ENCODE assay signal across 8 mouse cellular contexts in genomic region chr4:136134418-136134977, GRCm38 (mm10). TPM values are rescaled to one million over a fixed set of nuclear protein-coding genes. Genes with fewer than 3 reads are reported as not detected.
DNase-seq lines count a peak whose midpoint lies in the region; TF ChIP-seq lines count a peak whose summit lies in the region.

No protein-coding gene starts in this region.

- DNase-seq in heart, adult 2 months, result peak in 1 of 2 experiments; percentile 60
- DNase-seq in heart, postnatal 25 days (ENCODE audit: low spot score), result no peak
- peak; percentile 76 for DNase-seq in embryo, embryonic 10.5 days (ENCODE audit: low spot score)
- peak; percentile 47 to 49 for DNase-seq in heart, postnatal 36 days
- peak; percentile 57 for DNase-seq in lung, postnatal 10 days
- no peak for DNase-seq in cerebellum, adult 18-20 months
- no peak for DNase-seq in layer of hippocampus, adult 8-10 months (ENCODE audit: low spot score in 2 of 2)
- DNase-seq in left cerebral cortex, adult 8-10 months (ENCODE audit: low spot score in 2 of 2), result no peak

- WGBS in heart, adult 2 months, result 1% methylated on average over 15 of the region's 15 CpGs

- peaks cover 19% of the 10 kb centered on the region for H3K4me1 ChIP-seq in heart, adult 2 months (ENCODE audit: control insufficient read depth, insufficient read depth, low read length)

- peak overlapping the region; percentile 68 for H3K9ac ChIP-seq in heart, adult 2 months (ENCODE audit: low read depth, low read length)

- no peak for TF ChIP-seq EP300 in heart, adult 2 months (IDR thresholded peaks at IDR 0.05; ENCODE audit: insufficient read depth, low read depth, low read length)

- H3K79me2 ChIP-seq in heart, adult 2 months (replicated peaks; ENCODE audit: control insufficient read depth, insufficient read depth, low read length), result no peaks in the 10 kb centered on the region

- peak overlapping the region; percentile 95 for H3K27ac ChIP-seq in heart, adult 2 months

- intact Hi-C loops in heart, adult 2 months (cut with DNase I), result no loop called here
- intact Hi-C loops in heart, postnatal 25 days (cut with DNase I), result loop anchor here (5.0 kb wide), 1 partner anchor 47 kb away; no protein-coding TSS in a partner anchor
- intact Hi-C loops in heart, postnatal 36 days (cut with DNase I), result no loop called here

- H3K27me3 ChIP-seq in heart, adult 2 months (ENCODE audit: control insufficient read depth, insufficient read depth, low read length), result no peaks in the 10 kb centered on the region

- H3K4me3 ChIP-seq in heart, adult 2 months, result peak overlapping the region; percentile 63

- no peak for TF ChIP-seq CTCF in heart, adult 2 months (IDR thresholded peaks at IDR 0.05)

- H3K36me3 ChIP-seq in heart, adult 2 months (ENCODE audit: control insufficient read depth, insufficient read depth, low read length), result no peaks in the 10 kb centered on the region

- TF ChIP-seq POLR2A in heart, adult 2 months (IDR thresholded peaks at IDR 0.05; ENCODE audit: insufficient read depth, low read depth, low read length), result peak; percentile 6; the same call in 1 of the 2 replicates

RNA-seq across cellular contexts. Expression of gene Id3, which starts 8.8 kb away (rescaled TPM):
- total RNA-seq in heart, adult 2 months (2021), result 10 to 100 TPM; 56.8 to 58.8 TPM
- polyA plus RNA-seq in heart, adult 2 months (2012; rRNA removed), result 92.1 and 120 TPM in 2 replicates
- total RNA-seq in heart, postnatal 25 days (2021), result 10 to 100 TPM; 46.9 to 70.1 TPM
- 10 to 100 TPM; 58.1 to 63.9 TPM for total RNA-seq in heart, postnatal 36 days (2021)
- total RNA-seq in layer of hippocampus, adult 8-10 months (2022), result 10 to 100 TPM; 40.5 to 59.5 (median 48.7) TPM
- 10 to 100 TPM; 34.7 to 39.3 (median 38.4) TPM for total RNA-seq in left cerebral cortex, adult 8-10 months (2022)

RNA-seq across cellular contexts. Expression of gene E2f2, which starts 37.7 kb away (rescaled TPM):
- 1 to 10 TPM in 1 of 2 experiments, under 1 TPM in 1; 0.65 to 5.3 TPM for total RNA-seq in heart, adult 2 months (2021)
- 0.41 and 1.3 TPM in 2 replicates for polyA plus RNA-seq in heart, adult 2 months (2012; rRNA removed)
- total RNA-seq in heart, postnatal 25 days (2021), result 1 to 10 TPM; 1.9 to 4.3 TPM
- 1 to 10 TPM; 1.4 to 2.1 TPM for total RNA-seq in heart, postnatal 36 days (2021)
- 1 to 10 TPM in 2 of 4 experiments, under 1 TPM in 2; 0.57 to 1.2 (median 0.98) TPM for total RNA-seq in layer of hippocampus, adult 8-10 months (2022)
- 1 to 10 TPM in 1 of 4 experiments, under 1 TPM in 3; 0.37 to 1.3 (median 0.48) TPM for total RNA-seq in left cerebral cortex, adult 8-10 months (2022)

Comparison
In these comparisons a context has a peak if more than half of its experiments do, and no peak if none do; other contexts are left out.
1. DNase-seq: peak in embryo, embryonic 10.5 days (single experiment), heart, postnatal 36 days (2 of 2) and lung, postnatal 10 days (single experiment); none in heart, postnatal 25 days (single experiment), cerebellum, adult 18-20 months (0 of 2), layer of hippocampus, adult 8-10 months (0 of 2) and left cerebral cortex, adult 8-10 months (0 of 2).